Mouse (Mus musculus) forebrain, embryonic 11.5 days (tissue): ENCODE data around the gene Col6a5. TPM values are rescaled to one million over a fixed set of nuclear protein-coding genes. Genes with fewer than 3 reads are reported as not detected.

ENCODE experiments used
- ATAC-seq: fragments of 200-750 bp; cut with Nextera tagmentation; replicated peaks from 2 replicates; pipeline ENCODE4 v1.8.0; 2017; ENCODE audit warnings: moderate TSS enrichment; ENCODE audit not compliant: low FRiP score
- DNase-seq: peaks from one replicate; pipeline ENCODE4 v3.0.0-alpha.2; 2017; ENCODE audit warnings: low spot score
- H3K27ac ChIP-seq: fragments of 300-500 bp; sonication (generic); 2 replicates; pipeline ENCODE4 v1.5.1; 2014; ENCODE audit warnings: low read depth, low read length
- H3K27me3 ChIP-seq: fragments of 300-500 bp; sonication (generic); 2 replicates; pipeline ENCODE4 v1.6.1; 2014; ENCODE audit warnings: mild to moderate bottlenecking, low read length, mixed read lengths; ENCODE audit not compliant: control insufficient read depth, insufficient read depth
- H3K36me3 ChIP-seq: fragments of 300-500 bp; sonication (generic); 2 replicates; pipeline ENCODE4 v1.6.1; 2014; ENCODE audit warnings: mild to moderate bottlenecking, low read length, moderate library complexity, mixed read lengths; ENCODE audit not compliant: control insufficient read depth, insufficient read depth
- H3K4me1 ChIP-seq: fragments of 300-500 bp; sonication (generic); replicated peaks from 2 replicates; pipeline ENCODE4 v1.6.1; 2014; ENCODE audit warnings: low read length, mixed read lengths; ENCODE audit not compliant: control insufficient read depth, insufficient read depth
- H3K4me2 ChIP-seq: fragments of 300-500 bp; sonication (generic); 2 replicates; pipeline ENCODE4 v1.6.1; 2014; ENCODE audit warnings: low read depth, mild to moderate bottlenecking, low read length, moderate library complexity, mixed read lengths; ENCODE audit not compliant: severe bottlenecking
- H3K4me3 ChIP-seq: fragments of 300-500 bp; sonication (generic); 2 replicates; pipeline ENCODE4 v1.5.1; 2014; ENCODE audit warnings: low read depth, low read length
- H3K9ac ChIP-seq: fragments of 300-500 bp; sonication (generic); 2 replicates; pipeline ENCODE4 v1.6.1; 2014; ENCODE audit warnings: low read length
- H3K9me3 ChIP-seq: fragments of 300-500 bp; sonication (generic); 2 replicates; pipeline ENCODE4 v1.6.1; 2016; ENCODE audit warnings: low read length, mixed read lengths; ENCODE audit not compliant: control insufficient read depth
- WGBS: fragments of 180-500 bp; shearing (Covaris S2); extraction: QIAGEN DNeasy Blood & Tissue Kit; methylation state at CpG from one replicate; pipeline ENCODE4 v1.1.7; 2014; 5-methylcytosine and 5-hydroxymethylcytosine counted together
- polyA plus RNA-seq: library from polyadenylated mRNA; unstranded; fragments of >200 nt; fragmentation: Nextera tagmentation; extraction: Ambion mirVana; gene quantifications from 2 replicates; pipeline ENCODE4 v1.2.1, GENCODE M21; 2014

Gene Col6a5
- polyA plus RNA-seq, 1 experiment from 2014 or later, result not detected

- WGBS, result 46% methylated on average over 6 of the region's 6 CpGs
- no peaks in the 10 kb centered on the region for H3K4me1 ChIP-seq
- no peak overlapping the region for H3K4me3 ChIP-seq
- no peak overlapping the region for H3K9ac ChIP-seq
- H3K9me3 ChIP-seq, result no peaks in the 10 kb centered on the region
- ATAC-seq, result no peak
- H3K27ac ChIP-seq, result no peak overlapping the region
- no peak overlapping the region for H3K4me2 ChIP-seq
- H3K27me3 ChIP-seq, result no peaks in the 10 kb centered on the region
- H3K36me3 ChIP-seq, result no peaks in the 10 kb centered on the region
- DNase-seq, result no peak
These were observed 15.9 kb upstream of the Col6a5 start for GRCm38 (mm10) chr9:105976314-105976713.

DNA sequence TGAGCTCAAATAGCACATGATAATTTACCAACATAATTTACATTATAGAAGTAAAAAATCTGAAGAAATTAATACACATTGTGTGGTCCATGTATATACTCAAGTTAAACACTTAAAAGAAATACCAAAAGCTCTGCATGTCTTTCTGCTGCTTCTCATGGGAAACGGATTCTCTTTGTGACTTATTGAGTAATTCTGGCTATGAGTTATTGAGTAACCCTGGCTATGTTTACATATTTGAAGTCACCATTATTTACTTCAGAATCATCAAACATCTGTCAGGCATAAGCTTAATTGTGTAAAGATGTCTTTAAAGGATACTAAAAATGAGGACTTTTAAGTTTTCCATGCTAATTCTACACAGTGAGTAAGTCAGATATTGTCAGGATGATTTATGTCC is 13.3 kb upstream of the Col6a5 start:
- no peaks in the 10 kb centered on the region for H3K4me1 ChIP-seq
- WGBS, result 83% methylated on average over 1 of the region's 1 CpGs
- no peak overlapping the region for H3K9ac ChIP-seq
- no peaks in the 10 kb centered on the region for H3K36me3 ChIP-seq
- H3K4me3 ChIP-seq, result no peak overlapping the region
- no peak for ATAC-seq
- H3K27me3 ChIP-seq, result no peaks in the 10 kb centered on the region
- H3K27ac ChIP-seq, result no peak overlapping the region
- no peaks in the 10 kb centered on the region for H3K9me3 ChIP-seq
- no peak for DNase-seq
- H3K4me2 ChIP-seq, result no peak overlapping the region

DNA sequence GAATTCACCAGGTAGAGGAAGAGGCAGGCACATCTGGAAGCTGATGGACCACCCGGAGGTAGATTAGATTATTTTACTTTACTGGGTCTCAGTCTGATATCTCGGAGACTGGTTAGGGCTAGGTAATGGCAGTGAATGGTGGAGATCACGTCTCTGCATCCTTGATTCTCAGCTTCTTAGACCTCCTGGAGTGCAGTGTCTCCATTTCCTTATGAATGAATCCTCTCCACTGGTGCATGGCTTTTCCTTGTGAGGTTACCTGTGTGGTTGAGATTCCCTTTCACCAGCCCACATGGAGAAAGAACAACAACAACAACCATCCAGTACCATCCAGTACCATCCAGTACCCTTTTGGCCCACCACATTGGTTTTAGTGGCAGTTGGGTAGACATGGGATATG is 11.6 kb upstream of the Col6a5 start:
- 85% methylated on average over 3 of the region's 3 CpGs for WGBS
- no peak overlapping the region for H3K9ac ChIP-seq
- H3K4me1 ChIP-seq, result no peaks in the 10 kb centered on the region
- no peak overlapping the region for H3K4me3 ChIP-seq
- no peak overlapping the region for H3K27ac ChIP-seq
- H3K9me3 ChIP-seq, result no peaks in the 10 kb centered on the region
- H3K27me3 ChIP-seq, result no peaks in the 10 kb centered on the region
- DNase-seq (no peak), ATAC-seq (no peak)
- H3K36me3 ChIP-seq, result no peaks in the 10 kb centered on the region
- no peak overlapping the region for H3K4me2 ChIP-seq

- 89% methylated on average over 14 of the region's 14 CpGs for WGBS
- H3K4me3 ChIP-seq, result no peak overlapping the region
- H3K36me3 ChIP-seq, result no peaks in the 10 kb centered on the region
- no peaks in the 10 kb centered on the region for H3K27me3 ChIP-seq
- DNase-seq (no peak), ATAC-seq (no peak)
- H3K9ac ChIP-seq, result no peak overlapping the region
- H3K4me1 ChIP-seq, result no peaks in the 10 kb centered on the region
- H3K27ac ChIP-seq, result no peak overlapping the region
- H3K9me3 ChIP-seq, result no peaks in the 10 kb centered on the region
- no peak overlapping the region for H3K4me2 ChIP-seq
These were observed 11.0 kb upstream of the Col6a5 start for GRCm38 (mm10) chr9:105971351-105971894.

DNA sequence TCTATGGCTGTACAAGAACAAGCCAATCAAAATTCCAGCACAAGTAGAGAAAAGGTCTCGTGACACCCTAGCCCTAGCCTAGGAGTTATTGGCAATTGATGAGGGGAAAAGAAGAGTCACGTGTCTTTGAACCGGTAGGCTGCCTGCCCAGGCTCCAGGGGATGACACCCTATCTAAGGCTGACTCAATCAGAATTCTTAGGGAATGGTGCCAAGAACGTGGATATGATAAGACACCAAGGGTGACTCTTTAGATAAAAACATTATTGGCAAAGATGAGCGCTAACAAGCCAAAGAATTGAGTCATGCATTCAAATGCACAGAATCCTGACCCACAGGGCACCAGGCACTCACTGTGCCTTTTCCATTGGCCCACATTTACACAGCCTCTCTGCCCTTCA is 10.5 kb upstream of the Col6a5 start:
- H3K9me3 ChIP-seq, result no peaks in the 10 kb centered on the region
- H3K9ac ChIP-seq, result no peak overlapping the region
- H3K27me3 ChIP-seq, result no peaks in the 10 kb centered on the region
- no peak overlapping the region for H3K4me3 ChIP-seq
- 87% methylated on average over 5 of the region's 5 CpGs for WGBS
- no peak overlapping the region for H3K27ac ChIP-seq
- H3K4me2 ChIP-seq, result no peak overlapping the region
- ATAC-seq, result no peak
- H3K36me3 ChIP-seq, result no peaks in the 10 kb centered on the region
- no peak for DNase-seq
- H3K4me1 ChIP-seq, result no peaks in the 10 kb centered on the region

DNA sequence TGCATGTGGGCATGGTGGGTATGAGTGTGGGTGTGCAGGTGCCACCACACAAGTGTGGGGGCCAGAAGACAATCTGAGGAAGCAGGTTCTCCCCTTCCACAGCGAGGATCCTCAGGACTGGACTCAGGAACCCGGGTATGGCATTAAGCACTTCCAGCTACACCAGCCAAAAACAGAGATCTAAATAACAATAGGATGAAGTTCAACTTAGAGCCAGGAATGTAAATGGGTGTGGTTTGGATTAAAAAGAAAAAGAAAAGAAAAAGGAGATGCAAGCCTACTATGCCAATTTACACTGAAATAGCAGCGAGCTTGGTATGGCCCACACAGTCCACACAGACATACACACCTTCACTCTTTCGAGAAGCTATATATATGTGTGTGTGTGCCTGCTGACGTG is 7.5 kb upstream of the Col6a5 start:
- H3K4me3 ChIP-seq, result no peak overlapping the region
- DNase-seq (no peak), ATAC-seq (no peak)
- no peaks in the 10 kb centered on the region for H3K27me3 ChIP-seq
- WGBS, result 73% methylated on average over 5 of the region's 5 CpGs
- H3K9me3 ChIP-seq, result no peaks in the 10 kb centered on the region
- H3K4me1 ChIP-seq, result no peaks in the 10 kb centered on the region
- H3K36me3 ChIP-seq, result no peaks in the 10 kb centered on the region
- H3K9ac ChIP-seq, result no peak overlapping the region
- no peak overlapping the region for H3K4me2 ChIP-seq
- no peak overlapping the region for H3K27ac ChIP-seq

DNA sequence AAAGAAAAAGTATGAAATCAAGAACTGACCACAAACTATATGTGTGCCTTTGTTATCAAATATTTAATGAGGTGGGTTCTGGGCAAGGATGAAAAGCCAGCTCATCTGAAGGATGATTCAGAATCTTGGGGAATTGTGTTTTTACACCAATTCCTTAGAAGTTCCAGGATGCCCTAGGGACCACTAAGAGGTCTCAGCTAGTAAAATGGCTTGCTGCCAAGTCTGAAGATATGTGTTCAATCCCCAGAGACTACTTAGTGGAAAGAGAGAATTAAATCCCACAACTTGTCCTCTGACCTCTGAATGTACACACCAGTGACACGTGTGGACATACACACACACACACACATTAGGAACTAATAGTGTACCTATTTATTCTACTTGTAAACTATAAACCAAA is 1.3 kb downstream of the Col6a5 start:
- Histone ChIP-seq H3K4me1 (no peaks in the 10 kb centered on the region), H3K4me2 (no peak overlapping the region), H3K36me3 (no peaks in the 10 kb centered on the region), H3K4me3 (no peak overlapping the region), H3K9me3 (no peaks in the 10 kb centered on the region), H3K27ac (no peak overlapping the region), H3K9ac (no peak overlapping the region), H3K27me3 (no peaks in the 10 kb centered on the region)
- ATAC-seq (no peak), DNase-seq (no peak)
- WGBS, result 84% methylated on average over 1 of the region's 1 CpGs

GRCm38 (mm10) chr9:105949755-105950154 is 10.7 kb downstream of the Col6a5 start:
- no peak overlapping the region for H3K9ac ChIP-seq
- DNase-seq (no peak), ATAC-seq (no peak)
- no peak overlapping the region for H3K4me3 ChIP-seq
- H3K36me3 ChIP-seq, result no peaks in the 10 kb centered on the region
- WGBS, result 81% methylated on average over 1 of the region's 1 CpGs
- no peaks in the 10 kb centered on the region for H3K27me3 ChIP-seq
- no peak overlapping the region for H3K27ac ChIP-seq
- no peaks in the 10 kb centered on the region for H3K9me3 ChIP-seq
- H3K4me1 ChIP-seq, result no peaks in the 10 kb centered on the region
- no peak overlapping the region for H3K4me2 ChIP-seq

DNA sequence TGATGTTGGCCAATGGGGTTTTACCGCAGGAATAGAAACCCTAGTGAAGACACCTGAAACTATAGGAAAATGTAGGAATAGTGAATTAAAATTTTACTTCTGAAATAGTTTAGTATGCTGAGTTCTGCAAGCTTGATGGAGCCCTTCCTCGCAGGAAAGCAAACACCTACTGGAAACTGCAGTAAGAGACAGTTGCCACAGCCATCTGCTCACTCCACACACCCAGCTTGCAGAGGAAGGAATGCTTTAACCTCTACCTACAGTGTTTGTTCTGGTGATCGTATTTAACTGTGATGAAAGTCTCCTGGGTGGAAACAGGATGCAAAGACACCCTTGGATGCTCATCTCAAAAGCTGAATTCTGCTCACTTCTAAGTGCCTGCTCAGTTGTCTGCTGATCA is 12.9 kb downstream of the Col6a5 start:
- Histone ChIP-seq H3K27ac (no peak overlapping the region), H3K4me1 (no peaks in the 10 kb centered on the region), H3K4me3 (no peak overlapping the region), H3K9ac (no peak overlapping the region), H3K9me3 (no peaks in the 10 kb centered on the region), H3K36me3 (no peaks in the 10 kb centered on the region), H3K4me2 (no peak overlapping the region), H3K27me3 (no peaks in the 10 kb centered on the region)
- 85% methylated on average over 3 of the region's 3 CpGs for WGBS
- DNase-seq, result no peak
- no peak for ATAC-seq
